Mouse (Mus musculus) brain, adult 2 months (tissue): ENCODE results near the gene Snrpa1.

Source experiments
- DNase-seq: peaks from one replicate; pipeline ENCODE4 v3.0.0; 2011; ENCODE audit warnings: low read depth, low spot score

Snrpa1 gene

DNA sequence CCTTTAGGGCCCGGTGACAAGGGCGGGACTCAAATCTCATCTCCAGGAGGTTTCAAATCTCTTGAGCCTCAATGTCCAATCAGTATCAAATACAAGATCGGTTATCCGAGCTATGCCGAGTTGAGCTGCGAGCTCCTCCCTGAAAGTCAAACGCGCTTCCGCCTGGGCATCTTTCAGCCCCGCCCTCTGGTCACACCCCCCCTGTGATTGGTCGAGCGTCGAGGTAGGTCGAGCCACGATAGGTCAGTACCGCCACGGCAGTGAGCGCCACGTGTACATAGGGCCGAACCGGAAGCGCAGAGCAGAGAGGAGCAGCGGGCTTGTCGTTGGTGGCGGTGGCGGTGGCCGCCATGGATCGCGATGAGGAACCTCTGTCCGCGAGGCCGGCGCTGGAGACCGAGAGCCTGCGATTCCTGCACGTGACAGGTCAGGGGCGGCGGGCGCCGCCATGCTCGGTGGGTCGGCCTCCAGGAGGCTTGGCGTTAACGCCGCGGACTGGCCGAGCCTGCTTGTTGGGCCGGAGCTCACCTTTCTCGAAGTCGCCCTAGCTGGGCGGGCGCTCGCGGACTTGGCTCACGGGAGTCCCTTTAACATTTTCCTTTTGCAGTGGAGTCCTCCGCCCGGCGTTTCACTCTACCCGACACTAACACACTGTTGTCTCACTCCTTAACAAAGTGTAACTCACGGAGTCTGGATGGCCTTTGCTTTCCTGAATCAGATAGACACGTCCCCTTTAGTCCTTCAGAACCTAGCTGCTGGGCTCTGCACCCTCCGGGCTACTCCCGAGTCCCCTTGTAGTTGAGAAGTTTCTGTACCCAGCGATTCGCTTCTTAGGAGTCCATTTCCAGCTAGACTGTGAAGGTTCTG, 20.8 kb downstream of the Snrpa1 start, which contains the start of gene Selenos:
Gene Selenos, plus strand, starts transcription at position 286 of the 867 bp plus-strand sequence.
- DNase-seq, result peak; percentile 99

DNA sequence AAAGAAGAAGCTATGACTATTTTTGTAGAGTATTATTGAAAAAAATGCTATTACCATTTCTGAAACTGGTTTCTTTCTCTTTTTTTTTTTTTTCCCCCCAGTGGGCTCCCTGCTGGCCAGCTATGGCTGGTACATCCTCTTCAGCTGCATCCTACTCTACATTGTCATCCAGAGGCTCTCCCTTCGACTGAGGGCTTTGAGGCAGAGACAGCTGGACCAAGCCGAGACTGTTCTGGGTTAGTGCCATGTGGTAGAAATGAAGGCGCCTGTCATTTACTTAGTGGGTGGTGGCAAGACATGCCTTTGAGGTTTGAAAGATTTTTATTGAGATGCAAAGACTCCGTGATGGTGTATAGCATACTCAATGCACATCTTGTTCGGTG, 21.4 kb downstream of the Snrpa1 start:
- DNase-seq, result peak; percentile 17

GRCm38 (mm10) chr7:66083757-66084156, 25.0 kb downstream of the Snrpa1 start:
- DNase-seq, result no peak

DNA sequence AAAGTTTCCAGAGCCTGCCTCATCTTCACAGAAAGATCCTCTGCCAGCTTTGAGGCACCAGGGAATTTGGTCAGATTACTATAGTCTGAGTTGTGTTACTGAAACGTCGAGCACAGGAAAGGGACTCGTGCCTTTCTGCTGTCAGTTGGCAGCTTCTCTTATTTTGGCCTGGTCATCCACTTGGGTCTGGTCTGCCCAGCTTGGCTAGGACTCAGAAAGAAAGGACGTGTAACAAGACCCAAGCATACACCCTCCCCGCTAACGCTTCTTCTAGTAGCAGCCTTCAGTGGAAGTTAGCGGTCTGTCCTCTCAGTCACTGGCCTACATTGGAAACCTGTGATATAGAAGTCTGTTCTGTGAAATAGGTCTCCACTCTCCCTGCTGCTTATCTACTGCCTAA, 25.7 kb downstream of the Snrpa1 start:
- no peak for DNase-seq

- peak; percentile 84 for DNase-seq
Measured at GRCm38 (mm10) chr7:66087652-66088051, 28.8 kb downstream of the Snrpa1 start.

DNA sequence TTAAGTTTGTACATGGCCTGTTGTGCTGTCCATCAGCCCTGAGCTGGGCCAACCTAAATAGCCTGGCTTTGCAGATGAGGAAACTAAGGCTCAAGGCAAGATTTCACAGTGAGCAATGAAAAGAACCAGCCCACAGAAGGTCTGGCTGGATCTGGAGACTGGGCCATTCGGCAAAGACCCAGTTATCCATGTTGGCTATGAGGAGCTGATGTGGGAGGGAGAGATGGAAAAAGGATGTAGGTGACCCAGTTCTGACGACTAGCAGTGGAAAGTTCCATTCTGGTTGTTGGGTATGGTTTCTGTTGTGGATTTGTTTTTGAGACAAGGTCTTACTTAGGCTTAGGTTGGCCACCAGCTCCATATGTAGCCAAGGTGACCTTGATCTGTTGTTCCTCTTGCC, 29.3 kb downstream of the Snrpa1 start:
- peak; percentile 75 for DNase-seq

GRCm38 (mm10) chr7:66090676-66091190, 31.9 kb downstream of the Snrpa1 start:
- no peak for DNase-seq

DNA sequence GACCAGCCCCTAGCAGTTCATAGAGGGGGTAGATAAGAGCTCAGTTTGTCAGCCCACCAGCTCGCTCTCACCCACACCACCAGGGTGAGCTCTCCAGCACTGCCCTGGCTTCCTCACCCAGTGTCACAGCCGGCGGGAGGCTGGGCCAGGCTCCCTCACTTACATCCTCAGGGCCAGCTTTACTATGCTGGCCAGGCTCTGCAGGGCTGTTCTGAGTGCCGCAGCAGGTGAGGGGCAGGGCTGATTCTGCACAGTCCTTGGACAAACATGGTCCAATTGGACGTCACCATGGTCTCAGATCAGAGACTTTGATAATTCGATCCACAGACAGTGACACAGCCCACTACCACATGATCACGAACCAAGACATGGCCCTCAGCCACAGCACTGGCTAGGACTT, 32.8 kb downstream of the Snrpa1 start:
- no peak for DNase-seq

GRCm38 (mm10) chr7:66092656-66093055, 33.9 kb downstream of the Snrpa1 start:
- DNase-seq, result peak; percentile 39

- DNase-seq, result peak; percentile 62
Measured at GRCm38 (mm10) chr7:66094141-66094540, 35.3 kb downstream of the Snrpa1 start.

DNA sequence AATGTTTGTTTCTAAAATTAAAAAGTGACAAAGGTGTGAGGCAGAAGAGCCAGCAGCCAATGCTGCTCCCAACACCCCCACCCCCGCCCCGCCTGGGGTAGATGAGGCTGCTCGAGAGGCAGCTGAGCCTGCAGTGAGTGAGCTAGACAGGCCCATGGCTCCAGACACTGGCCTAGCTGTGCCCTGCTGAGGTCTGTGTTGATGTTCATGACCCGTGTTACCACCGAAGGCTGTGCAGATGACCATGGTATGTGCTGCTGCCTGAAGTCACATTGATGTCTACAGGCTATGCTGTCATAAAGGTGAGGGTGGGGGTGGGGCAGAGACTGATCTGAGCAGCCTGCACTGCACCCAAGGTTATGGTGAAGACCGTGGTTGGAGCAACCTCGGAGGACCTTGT, 40.0 kb downstream of the Snrpa1 start:
- no peak for DNase-seq

GRCm38 (mm10) chr7:66101866-66102265, 43.1 kb downstream of the Snrpa1 start:
- peak; percentile 62 for DNase-seq

DNA sequence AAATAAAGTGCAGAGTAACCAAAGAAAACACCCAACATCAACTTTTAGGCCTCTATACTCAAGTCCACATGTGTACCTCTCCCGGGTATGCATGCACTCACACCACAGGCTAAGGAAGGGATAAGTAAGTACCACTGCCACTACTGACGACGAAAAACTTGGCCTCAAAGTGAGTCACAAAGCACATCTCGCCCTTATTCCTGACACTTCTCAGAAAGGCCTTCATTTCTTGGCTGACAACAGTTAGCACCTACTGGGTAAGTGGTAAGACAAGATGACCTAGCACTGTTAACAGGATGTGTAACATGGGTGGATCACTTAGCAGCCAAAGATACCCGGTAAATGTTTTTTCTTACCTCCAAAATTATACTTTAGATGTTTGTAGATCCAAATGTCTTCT, 45.7 kb downstream of the Snrpa1 start:
- DNase-seq, result no peak

GRCm38 (mm10) chr7:66105771-66106170, 47.0 kb downstream of the Snrpa1 start:
- DNase-seq, result no peak

GRCm38 (mm10) chr7:66106581-66107056, 47.8 kb downstream of the Snrpa1 start:
- DNase-seq, result peak; percentile 47

GRCm38 (mm10) chr7:66107206-66107605, 48.4 kb downstream of the Snrpa1 start:
- no peak for DNase-seq

- DNase-seq, result peak; percentile 48
Measured at GRCm38 (mm10) chr7:66107930-66108329, 49.1 kb downstream of the Snrpa1 start.

DNA sequence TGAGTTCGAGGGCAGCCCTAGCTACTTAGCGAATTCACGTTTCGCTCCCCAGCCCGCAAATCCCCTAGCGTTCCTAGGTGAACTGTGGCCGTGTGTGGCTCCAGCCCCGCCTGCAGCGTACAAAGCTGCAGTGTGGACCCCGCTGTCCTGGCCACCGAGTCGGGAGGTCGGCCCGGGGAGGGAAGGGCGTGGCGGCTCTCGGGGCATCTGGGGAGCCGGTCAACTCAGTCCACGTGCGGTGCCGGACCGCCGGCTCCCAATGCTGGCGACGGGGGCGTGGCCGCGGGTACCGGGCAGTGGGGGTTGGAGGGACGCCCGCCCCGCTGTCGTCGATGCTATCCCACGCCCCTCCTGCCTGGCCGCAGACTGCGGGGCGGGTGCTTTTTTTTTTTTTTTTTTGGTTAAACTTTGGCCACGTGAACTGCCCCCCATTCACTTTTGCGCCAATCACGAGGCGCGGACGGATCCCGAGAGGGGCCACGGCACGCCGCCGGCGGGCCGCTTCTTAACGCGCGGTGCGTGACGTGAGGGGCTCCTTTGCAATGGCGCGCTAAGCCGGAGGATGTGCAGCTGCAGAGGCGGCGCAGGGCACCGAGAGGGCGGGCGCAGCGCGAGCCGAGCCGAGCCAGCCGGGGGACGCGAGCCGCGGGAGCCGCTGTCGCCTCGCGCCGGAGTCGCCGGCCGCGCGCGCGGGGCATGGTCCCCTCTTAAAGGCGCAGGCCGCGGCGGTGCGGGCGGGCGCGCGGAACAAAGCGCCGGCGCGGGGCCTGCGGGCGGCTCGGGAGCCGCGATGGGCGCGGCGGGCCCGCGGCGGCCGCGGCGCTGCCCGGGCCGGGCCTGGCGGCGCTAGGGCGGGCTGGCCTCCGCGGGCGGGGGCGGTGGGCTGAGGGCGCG, 50.4 kb downstream of the Snrpa1 start, which contains the start of gene Chsy1:
Gene Chsy1, plus strand, starts transcription at position 555 of the 894 bp plus-strand sequence.
- peak; percentile 95 for DNase-seq

GRCm38 (mm10) chr7:66109855-66110635, 51.2 kb downstream of the Snrpa1 start:
- DNase-seq, result peak; percentile 54

DNA sequence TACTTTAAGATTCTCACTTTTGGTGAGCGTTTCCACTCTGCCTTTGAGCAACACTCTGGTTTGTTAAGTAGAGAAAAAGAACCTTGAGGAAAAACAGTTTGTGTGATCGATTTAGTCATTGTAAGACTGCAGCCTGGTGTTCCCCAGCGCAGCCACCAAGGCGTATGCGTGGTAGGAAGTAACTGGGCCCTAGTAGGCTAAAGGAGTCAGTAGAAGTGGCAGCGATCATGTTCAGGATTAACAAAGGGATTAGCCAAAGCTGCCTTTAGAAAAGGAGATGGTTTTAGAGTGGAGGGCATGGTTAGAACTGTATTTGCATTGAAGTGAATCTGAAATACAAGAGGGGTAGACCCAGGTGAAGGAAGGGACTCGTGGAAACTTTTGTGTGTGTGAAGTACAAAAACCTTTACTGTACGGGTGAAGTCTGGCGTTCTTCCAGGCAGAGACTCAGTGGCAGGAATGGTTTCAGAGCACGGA, 51.9 kb downstream of the Snrpa1 start:
- DNase-seq, result peak; percentile 39

DNA sequence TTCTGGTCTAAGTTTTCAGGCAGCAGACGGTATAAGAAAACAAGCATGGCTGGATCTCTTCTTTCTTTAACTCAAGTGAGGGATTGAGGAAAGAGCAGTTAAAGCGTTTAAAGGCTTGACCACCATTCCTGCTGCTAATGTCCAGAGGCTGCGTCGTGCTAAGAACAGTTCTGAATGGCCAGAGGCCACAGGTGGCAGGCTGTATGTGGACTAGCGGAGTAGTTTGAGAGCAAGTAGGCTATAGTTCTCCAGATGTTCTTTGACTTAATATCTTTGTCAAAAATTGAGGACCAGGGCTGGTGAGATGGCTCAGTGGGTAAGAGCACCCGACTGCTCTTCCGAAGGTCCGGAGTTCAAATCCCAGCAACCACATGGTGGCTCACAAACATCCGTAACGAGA, 52.4 kb downstream of the Snrpa1 start:
- DNase-seq, result no peak
